Mouse (Mus musculus) lung, embryonic 16.5 days (tissue): Measurements from ENCODE around the gene Il20ra. TPM values are rescaled to one million over a fixed set of nuclear protein-coding genes. Genes with fewer than 3 reads are reported as not detected.

Experiments used
- ATAC-seq: fragments of 200-750 bp; cut with Nextera tagmentation; 2 replicates; pipeline ENCODE4 v1.8.0; 2017; ENCODE audit warnings: low read depth, mild to moderate bottlenecking, moderate library complexity
- H3K27ac ChIP-seq: fragments of 300-500 bp; sonication (generic); 2 replicates; pipeline ENCODE4 v1.5.1; 2014; ENCODE audit warnings: mild to moderate bottlenecking, control low read depth, low read length
- H3K27me3 ChIP-seq: fragments of 300-500 bp; sonication (generic); 2 replicates; pipeline ENCODE4 v1.6.1; 2014; ENCODE audit warnings: low read depth, low read length, mixed read lengths; ENCODE audit not compliant: control insufficient read depth, insufficient read depth
- H3K36me3 ChIP-seq: fragments of 300-500 bp; sonication (generic); 2 replicates; pipeline ENCODE4 v1.6.1; 2014; ENCODE audit warnings: low read length; ENCODE audit not compliant: control insufficient read depth, insufficient read depth
- H3K4me1 ChIP-seq: fragments of 300-500 bp; sonication (generic); replicated peaks from 2 replicates; pipeline ENCODE4 v1.6.1; 2014; ENCODE audit warnings: low read length, mixed read lengths; ENCODE audit not compliant: control insufficient read depth, insufficient read depth
- H3K4me2 ChIP-seq: fragments of 300-500 bp; sonication (generic); 2 replicates; pipeline ENCODE4 v1.6.1; 2014; ENCODE audit warnings: low read depth, low read length, control low read depth
- H3K4me3 ChIP-seq: fragments of 300-500 bp; sonication (generic); 2 replicates; pipeline ENCODE4 v1.5.1; 2014; ENCODE audit warnings: mild to moderate bottlenecking, low read length, control low read depth
- H3K9ac ChIP-seq: fragments of 300-500 bp; sonication (generic); 2 replicates; pipeline ENCODE4 v1.6.1; 2014; ENCODE audit warnings: low read length, control low read depth
- H3K9me3 ChIP-seq: fragments of 300-500 bp; sonication (generic); 2 replicates; pipeline ENCODE4 v1.6.1; 2016; ENCODE audit warnings: low read length; ENCODE audit not compliant: control insufficient read depth
- WGBS: fragments of 180-500 bp; shearing (Covaris S2); extraction: QIAGEN DNeasy Blood & Tissue Kit; methylation state at CpG from one replicate; pipeline ENCODE4 v1.1.7; 2014; 5-methylcytosine and 5-hydroxymethylcytosine counted together
- polyA plus RNA-seq: library from polyadenylated mRNA; unstranded; fragments of >200 nt; fragmentation: Nextera tagmentation; extraction: Ambion mirVana; gene quantifications from 2 replicates; pipeline ENCODE4 v1.2.1, GENCODE M21; 2015

Il20ra gene
- polyA plus RNA-seq, 1 experiment from 2014 or later: 0.14 TPM

DNA sequence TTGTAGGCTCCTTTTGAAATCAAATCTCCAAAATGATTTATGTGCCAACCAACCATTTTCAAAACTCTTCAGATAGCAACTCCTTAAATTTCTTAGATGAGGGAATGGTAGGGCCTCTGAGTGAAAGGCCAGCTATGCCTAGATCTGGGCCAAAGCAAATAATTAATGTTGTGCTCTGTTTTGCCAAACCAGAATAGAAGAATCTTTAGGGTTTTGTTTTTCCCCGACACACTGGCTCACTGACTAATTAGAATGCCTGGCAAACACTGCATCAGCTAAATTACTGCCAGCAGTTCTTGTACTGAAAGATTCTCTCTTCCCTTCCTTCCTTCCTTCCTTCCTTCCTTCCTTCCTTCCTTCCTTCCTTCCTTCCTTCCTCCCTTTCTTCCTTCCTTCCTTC, 13.0 kb upstream of the Il20ra start:
- WGBS: 32% methylated on average over 1 of the region's 1 CpGs
- no peak overlapping the region for H3K9ac ChIP-seq
- no peak overlapping the region for H3K4me3 ChIP-seq
- H3K27ac ChIP-seq: no peak overlapping the region
- no peaks in the 10 kb centered on the region for H3K4me1 ChIP-seq
- no peaks in the 10 kb centered on the region for H3K9me3 ChIP-seq
- no peaks in the 10 kb centered on the region for H3K36me3 ChIP-seq
- no peaks in the 10 kb centered on the region for H3K27me3 ChIP-seq
- H3K4me2 ChIP-seq: no peak overlapping the region
- no peak for ATAC-seq

DNA sequence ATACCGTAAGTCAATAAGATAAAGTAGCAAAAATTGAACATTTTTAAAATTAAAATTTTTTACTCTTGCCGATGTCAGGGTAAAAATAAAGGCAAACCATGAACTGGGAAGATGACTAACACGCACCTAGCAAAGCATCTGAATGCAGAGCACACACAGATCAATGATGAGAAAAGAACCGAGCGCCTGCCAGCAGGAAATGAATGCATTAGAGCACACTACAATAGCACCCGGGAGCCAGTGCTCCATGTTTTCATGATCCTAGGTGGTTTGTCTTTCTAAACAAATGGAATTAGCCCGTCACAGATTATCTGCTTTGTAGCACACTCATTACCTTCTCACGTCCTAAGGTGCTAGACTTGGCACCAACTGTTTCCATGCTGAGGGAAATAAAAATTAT, 7.9 kb upstream of the Il20ra start:
- Histone ChIP-seq H3K27me3 (no peaks in the 10 kb centered on the region), H3K4me2 (no peak overlapping the region), H3K36me3 (no peaks in the 10 kb centered on the region), H3K4me1 (no peaks in the 10 kb centered on the region), H3K27ac (no peak overlapping the region), H3K9me3 (no peaks in the 10 kb centered on the region), H3K4me3 (no peak overlapping the region), H3K9ac (no peak overlapping the region)
- ATAC-seq: no peak
- WGBS: 60% methylated on average over 8 of the region's 8 CpGs

GRCm38 (mm10) chr10:19707768-19708167, 4.6 kb upstream of the Il20ra start:
- Histone ChIP-seq H3K4me2 (no peak overlapping the region), H3K27me3 (peaks cover 7% of the 10 kb centered on the region), H3K4me3 (no peak overlapping the region), H3K9ac (no peak overlapping the region), H3K9me3 (no peaks in the 10 kb centered on the region), H3K36me3 (no peaks in the 10 kb centered on the region), H3K4me1 (0 out of 2 replicates have a peak, but pooled peaks cover 2% of the 10 kb centered on the region), H3K27ac (no peak overlapping the region)
- WGBS: 62% methylated on average over 12 of the region's 12 CpGs
- no peak for ATAC-seq

GRCm38 (mm10) chr10:19708277-19709070, 3.9 kb upstream of the Il20ra start:
- 54% methylated on average over 12 of the region's 12 CpGs for WGBS
- Histone ChIP-seq H3K4me2 (no peak overlapping the region), H3K9ac (no peak overlapping the region), H3K4me1 (0 out of 2 replicates have a peak, but pooled peaks cover 2% of the 10 kb centered on the region), H3K27me3 (peaks cover 7% of the 10 kb centered on the region), H3K9me3 (no peaks in the 10 kb centered on the region), H3K27ac (no peak overlapping the region), H3K4me3 (no peak overlapping the region), H3K36me3 (no peaks in the 10 kb centered on the region)
- no peak for ATAC-seq

GRCm38 (mm10) chr10:19711020-19711419, 1.4 kb upstream of the Il20ra start:
- no peaks in the 10 kb centered on the region for H3K9me3 ChIP-seq
- H3K36me3 ChIP-seq: no peaks in the 10 kb centered on the region
- WGBS: 76% methylated on average over 3 of the region's 3 CpGs
- no peak overlapping the region for H3K9ac ChIP-seq
- H3K4me1 ChIP-seq: 0 out of 2 replicates have a peak, but pooled peaks cover 2% of the 10 kb centered on the region
- no peak for ATAC-seq
- no peak overlapping the region for H3K4me3 ChIP-seq
- H3K27me3 ChIP-seq: peaks cover 13% of the 10 kb centered on the region
- no peak overlapping the region for H3K27ac ChIP-seq
- no peak overlapping the region for H3K4me2 ChIP-seq

GRCm38 (mm10) chr10:19711551-19712171, 709 bp upstream of the Il20ra start:
- Histone ChIP-seq H3K4me1 (0 out of 2 replicates have a peak, but pooled peaks cover 2% of the 10 kb centered on the region), H3K36me3 (no peaks in the 10 kb centered on the region), H3K4me2 (no peak overlapping the region), H3K9ac (no peak overlapping the region), H3K27ac (no peak overlapping the region), H3K27me3 (peaks cover 13% of the 10 kb centered on the region), H3K9me3 (no peaks in the 10 kb centered on the region), H3K4me3 (no peak overlapping the region)
- no peak for ATAC-seq
- 47% methylated on average over 7 of the region's 7 CpGs for WGBS

- Histone ChIP-seq H3K9me3 (no peaks in the 10 kb centered on the region), H3K4me3 (no peak overlapping the region), H3K27ac (no peak overlapping the region), H3K9ac (no peak overlapping the region), H3K4me1 (no peaks in the 10 kb centered on the region), H3K4me2 (no peak overlapping the region), H3K27me3 (peaks cover 5% of the 10 kb centered on the region; the same call in 1 of the 2 replicates), H3K36me3 (no peaks in the 10 kb centered on the region)
- WGBS: 70% methylated on average over 3 of the region's 3 CpGs
- ATAC-seq: no peak
These were observed 6.3 kb downstream of the Il20ra start for GRCm38 (mm10) chr10:19718627-19719026.

DNA sequence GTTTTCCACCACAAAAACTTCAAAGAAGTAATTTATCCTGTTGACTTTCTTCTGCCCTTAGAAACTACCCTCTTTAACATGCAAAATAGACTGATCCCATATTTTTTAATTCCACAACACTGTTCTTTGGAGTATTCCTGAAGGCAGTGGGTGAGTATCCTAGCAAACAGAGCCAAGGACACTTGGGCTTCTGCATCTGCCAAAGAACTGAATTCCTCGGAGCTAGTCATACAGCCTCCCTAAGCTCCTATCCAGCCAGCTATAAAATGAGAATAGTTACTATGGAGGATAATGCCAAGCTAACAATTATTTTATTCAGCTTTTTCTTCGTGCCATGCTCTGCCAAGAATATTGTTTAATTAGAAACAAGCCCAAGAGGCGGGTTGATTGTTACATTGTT, 9.9 kb downstream of the Il20ra start:
- ATAC-seq: no peak

GRCm38 (mm10) chr10:19724158-19724832, 11.9 kb downstream of the Il20ra start:
- 85% methylated on average over 11 of the region's 11 CpGs for WGBS
- no peak overlapping the region for H3K4me2 ChIP-seq
- H3K4me1 ChIP-seq: no peaks in the 10 kb centered on the region
- no peak overlapping the region for H3K4me3 ChIP-seq
- no peaks in the 10 kb centered on the region for H3K27me3 ChIP-seq
- no peak overlapping the region for H3K27ac ChIP-seq
- no peaks in the 10 kb centered on the region for H3K9me3 ChIP-seq
- no peak for ATAC-seq
- no peaks in the 10 kb centered on the region for H3K36me3 ChIP-seq
- no peak overlapping the region for H3K9ac ChIP-seq

More for the DNA sequence above, 9.9 kb downstream of the Il20ra start:
- H3K4me2 ChIP-seq: no peak overlapping the region
- no peaks in the 10 kb centered on the region for H3K9me3 ChIP-seq
- no peaks in the 10 kb centered on the region for H3K27me3 ChIP-seq
- H3K9ac ChIP-seq: no peak overlapping the region
- H3K27ac ChIP-seq: no peak overlapping the region
- no peaks in the 10 kb centered on the region for H3K4me1 ChIP-seq
- no peaks in the 10 kb centered on the region for H3K36me3 ChIP-seq
- H3K4me3 ChIP-seq: no peak overlapping the region
- 59% methylated on average over 3 of the region's 3 CpGs for WGBS
